Mouse (Mus musculus) forebrain, embryonic 11.5 days (tissue): ENCODE measurements around the gene Hils1. TPM values are rescaled to one million over a fixed set of nuclear protein-coding genes. Genes with fewer than 3 reads are reported as not detected.

Experiments
- ATAC-seq: fragments of 200-750 bp; cut with Nextera tagmentation; replicated peaks from 2 replicates; pipeline ENCODE4 v1.8.0; 2017; ENCODE audit warnings: moderate TSS enrichment; ENCODE audit not compliant: low FRiP score
- DNase-seq: peaks from one replicate; pipeline ENCODE4 v3.0.0-alpha.2; 2017; ENCODE audit warnings: low spot score
- H3K27ac ChIP-seq: fragments of 300-500 bp; sonication (generic); 2 replicates; pipeline ENCODE4 v1.5.1; 2014; ENCODE audit warnings: low read depth, low read length
- H3K27me3 ChIP-seq: fragments of 300-500 bp; sonication (generic); 2 replicates; pipeline ENCODE4 v1.6.1; 2014; ENCODE audit warnings: mild to moderate bottlenecking, low read length, mixed read lengths; ENCODE audit not compliant: control insufficient read depth, insufficient read depth
- H3K36me3 ChIP-seq: fragments of 300-500 bp; sonication (generic); 2 replicates; pipeline ENCODE4 v1.6.1; 2014; ENCODE audit warnings: mild to moderate bottlenecking, low read length, moderate library complexity, mixed read lengths; ENCODE audit not compliant: control insufficient read depth, insufficient read depth
- H3K4me1 ChIP-seq: fragments of 300-500 bp; sonication (generic); replicated peaks from 2 replicates; pipeline ENCODE4 v1.6.1; 2014; ENCODE audit warnings: low read length, mixed read lengths; ENCODE audit not compliant: control insufficient read depth, insufficient read depth
- H3K4me2 ChIP-seq: fragments of 300-500 bp; sonication (generic); 2 replicates; pipeline ENCODE4 v1.6.1; 2014; ENCODE audit warnings: low read depth, mild to moderate bottlenecking, low read length, moderate library complexity, mixed read lengths; ENCODE audit not compliant: severe bottlenecking
- H3K4me3 ChIP-seq: fragments of 300-500 bp; sonication (generic); 2 replicates; pipeline ENCODE4 v1.5.1; 2014; ENCODE audit warnings: low read depth, low read length
- H3K9ac ChIP-seq: fragments of 300-500 bp; sonication (generic); 2 replicates; pipeline ENCODE4 v1.6.1; 2014; ENCODE audit warnings: low read length
- H3K9me3 ChIP-seq: fragments of 300-500 bp; sonication (generic); 2 replicates; pipeline ENCODE4 v1.6.1; 2016; ENCODE audit warnings: low read length, mixed read lengths; ENCODE audit not compliant: control insufficient read depth
- WGBS: fragments of 180-500 bp; shearing (Covaris S2); extraction: QIAGEN DNeasy Blood & Tissue Kit; methylation state at CpG from one replicate; pipeline ENCODE4 v1.1.7; 2014; 5-methylcytosine and 5-hydroxymethylcytosine counted together
- polyA plus RNA-seq: library from polyadenylated mRNA; unstranded; fragments of >200 nt; fragmentation: Nextera tagmentation; extraction: Ambion mirVana; gene quantifications from 2 replicates; pipeline ENCODE4 v1.2.1, GENCODE M21; 2014

The Hils1 gene
- polyA plus RNA-seq, result not detected in 2 replicates

DNA sequence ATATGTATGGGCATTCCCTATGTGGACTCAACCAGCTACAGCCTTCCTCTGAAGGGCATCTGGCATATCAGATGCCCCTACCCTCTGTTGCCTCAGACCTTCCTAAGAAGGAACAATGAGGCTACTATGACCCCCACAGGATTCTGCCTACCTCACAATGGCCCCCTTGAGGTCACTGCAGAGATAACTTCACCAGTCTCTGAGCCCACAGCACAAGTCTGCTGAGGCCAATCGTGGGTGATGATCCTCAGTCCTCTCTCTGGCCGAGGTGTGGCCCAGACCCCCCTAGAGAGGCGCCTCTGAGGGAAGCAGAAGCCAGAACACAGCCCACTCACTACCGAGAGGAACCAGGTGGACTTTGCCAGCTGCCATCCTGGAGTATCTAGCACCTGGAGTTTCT, at the start of gene Hils1:
TSS of gene Hils1 (plus strand) at position 175 of the 400 bp plus-strand sequence.
- ATAC-seq (no peak), DNase-seq (no peak)
- Histone ChIP-seq H3K9ac (no peak within 1 kb of the TSS), H3K4me2 (no peak within 1 kb of the TSS), H3K9me3 (no peaks in the 10 kb centered on the region), H3K27me3 (no peaks in the 10 kb centered on the region), H3K27ac (no peak within 1 kb of the TSS), H3K36me3 (no peaks in the 10 kb centered on the region), H3K4me1 (no peaks in the 10 kb centered on the region), H3K4me3 (no peak within 1 kb of the TSS)
- WGBS, result 49% methylated on average over 4 of the region's 4 CpGs

DNA sequence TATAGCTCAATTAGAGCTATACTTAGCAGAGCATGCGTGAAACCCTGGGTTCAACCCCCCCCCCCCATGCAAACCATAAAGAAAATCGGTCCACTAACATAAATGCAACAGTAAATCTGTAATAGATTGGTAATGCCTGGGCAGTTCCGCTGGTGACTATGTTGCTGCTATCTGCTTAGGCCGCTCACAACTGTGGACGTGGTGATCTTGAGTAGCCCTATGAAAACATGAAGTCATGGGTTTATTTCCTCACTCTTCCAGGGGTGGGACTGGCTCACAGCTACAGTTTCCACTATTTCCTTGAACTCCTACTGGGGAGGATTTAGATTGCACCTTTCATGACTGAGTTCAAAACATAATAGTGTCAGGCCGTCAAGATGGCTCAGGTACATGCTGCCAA, 49.7 kb upstream of the Hils1 start:
- DNase-seq (no peak), ATAC-seq (no peak)
- no peak overlapping the region for H3K9ac ChIP-seq
- no peaks in the 10 kb centered on the region for H3K27me3 ChIP-seq
- WGBS, result 78% methylated on average over 6 of the region's 6 CpGs
- no peaks in the 10 kb centered on the region for H3K9me3 ChIP-seq
- H3K4me1 ChIP-seq, result no peaks in the 10 kb centered on the region
- H3K4me3 ChIP-seq, result no peak overlapping the region
- no peak overlapping the region for H3K27ac ChIP-seq
- H3K4me2 ChIP-seq, result no peak overlapping the region
- H3K36me3 ChIP-seq, result no peaks in the 10 kb centered on the region

DNA sequence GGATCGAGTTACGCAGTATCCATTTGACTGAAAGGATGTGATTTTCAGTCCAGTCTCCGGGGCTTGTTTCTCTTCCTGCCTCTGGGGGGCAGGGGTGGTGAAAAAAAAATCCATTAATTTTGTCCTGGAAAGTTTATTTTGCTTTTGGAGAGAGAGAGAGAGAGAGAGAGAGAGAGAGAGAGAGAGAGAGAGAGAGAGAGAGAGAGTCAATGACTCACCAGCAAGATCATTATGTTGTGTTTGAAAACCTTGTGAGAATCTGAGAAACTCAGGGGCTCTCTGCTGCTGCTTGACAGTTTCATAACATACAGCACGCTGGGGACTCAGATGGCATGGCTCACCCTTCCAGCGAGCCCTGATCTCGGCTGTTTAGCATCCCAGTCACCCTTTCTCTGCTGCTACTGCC, 46.4 kb upstream of the Hils1 start:
- Histone ChIP-seq H3K9ac (no peak overlapping the region), H3K4me3 (no peak overlapping the region), H3K27me3 (no peaks in the 10 kb centered on the region), H3K4me2 (no peak overlapping the region), H3K4me1 (no peaks in the 10 kb centered on the region), H3K36me3 (no peaks in the 10 kb centered on the region), H3K9me3 (no peaks in the 10 kb centered on the region), H3K27ac (no peak overlapping the region)
- WGBS, result 59% methylated on average over 6 of the region's 6 CpGs
- ATAC-seq (no peak), DNase-seq (no peak)

DNA sequence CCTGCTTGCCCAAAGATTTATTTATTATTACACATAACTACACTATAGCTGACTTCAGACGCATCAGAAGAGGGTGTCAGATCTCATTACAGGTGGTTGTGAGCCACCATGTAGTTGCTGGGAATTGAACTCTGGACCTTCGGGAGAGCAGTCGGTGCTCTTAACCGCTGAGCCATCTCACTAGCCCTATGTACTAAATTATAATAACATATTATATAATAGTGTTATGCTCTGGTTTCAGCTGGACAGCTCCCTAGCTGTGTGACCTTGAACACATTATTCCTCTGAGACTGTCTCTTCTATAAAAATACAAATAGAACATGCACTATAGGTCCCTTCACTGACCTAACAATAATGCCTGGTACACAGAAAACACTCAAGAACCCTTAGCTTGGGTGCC, 42.4 kb upstream of the Hils1 start:
- ATAC-seq, result no peak
- 96% methylated on average over 4 of the region's 4 CpGs for WGBS

DNA sequence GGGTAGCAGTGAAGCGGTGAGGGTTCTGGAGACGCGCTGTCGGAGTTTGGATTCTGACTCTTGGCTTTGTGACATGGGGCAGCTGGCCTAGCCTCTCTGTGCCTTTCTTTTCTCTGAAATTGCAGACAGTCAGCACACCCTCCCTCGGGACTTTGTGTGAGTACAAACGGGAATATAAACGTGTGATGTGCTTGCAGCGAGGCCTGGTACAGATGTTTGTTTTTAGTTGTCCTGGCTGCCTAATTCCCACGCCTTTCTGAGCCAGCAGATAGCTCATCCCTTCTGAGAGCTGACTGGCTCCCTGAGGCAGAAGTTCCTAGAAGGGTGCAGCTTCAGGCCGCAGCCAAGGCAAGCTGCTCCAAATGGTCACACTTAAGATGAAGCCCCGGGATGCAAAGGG, 41.0 kb upstream of the Hils1 start:
- ATAC-seq (no peak), DNase-seq (no peak)
- Histone ChIP-seq H3K36me3 (no peaks in the 10 kb centered on the region), H3K27ac (no peak overlapping the region), H3K4me2 (no peak overlapping the region), H3K4me3 (no peak overlapping the region), H3K9ac (no peak overlapping the region), H3K9me3 (no peaks in the 10 kb centered on the region), H3K4me1 (peaks cover 4% of the 10 kb centered on the region), H3K27me3 (no peaks in the 10 kb centered on the region)
- 79% methylated on average over 11 of the region's 11 CpGs for WGBS

More for the DNA sequence above, 42.4 kb upstream of the Hils1 start:
- Histone ChIP-seq H3K4me2 (no peak overlapping the region), H3K9ac (no peak overlapping the region), H3K36me3 (no peaks in the 10 kb centered on the region), H3K27ac (no peak overlapping the region), H3K9me3 (no peaks in the 10 kb centered on the region), H3K27me3 (no peaks in the 10 kb centered on the region), H3K4me3 (no peak overlapping the region), H3K4me1 (peaks cover 4% of the 10 kb centered on the region)
- no peak for DNase-seq

DNA sequence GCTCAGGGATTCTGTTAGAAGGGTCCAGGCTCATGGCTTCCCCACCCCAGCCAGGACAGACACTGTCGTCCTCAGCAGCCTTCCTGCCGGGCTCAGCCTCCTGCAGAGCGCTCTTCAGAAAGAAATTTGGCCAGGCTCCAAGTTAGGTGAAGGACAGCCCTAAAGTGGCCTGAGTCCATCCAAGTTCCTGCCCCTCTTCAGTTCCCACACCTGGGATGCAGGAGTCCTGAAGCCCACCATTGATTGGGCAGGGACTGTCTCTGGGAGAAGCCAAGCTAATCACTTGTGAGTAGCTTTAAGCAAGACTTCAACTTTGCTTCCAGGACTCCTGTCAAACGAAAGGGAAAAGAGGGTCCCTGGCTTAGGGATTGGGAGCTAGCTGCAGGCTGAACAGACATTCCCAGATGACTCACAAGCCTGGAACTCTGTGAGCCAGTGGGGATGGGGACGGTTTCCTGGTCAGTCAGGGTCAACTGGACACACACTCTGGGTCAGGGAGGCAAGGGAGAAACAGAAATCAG, 39.6 kb upstream of the Hils1 start:
- Histone ChIP-seq H3K4me1 (peaks cover 4% of the 10 kb centered on the region), H3K27me3 (peaks cover under 1% of the 10 kb centered on the region), H3K36me3 (no peaks in the 10 kb centered on the region), H3K9me3 (no peaks in the 10 kb centered on the region), H3K9ac (no peak overlapping the region), H3K4me3 (no peak overlapping the region), H3K27ac (no peak overlapping the region), H3K4me2 (no peak overlapping the region)
- no peak for DNase-seq
- no peak for ATAC-seq
- 19% methylated on average over 5 of the region's 5 CpGs for WGBS

DNA sequence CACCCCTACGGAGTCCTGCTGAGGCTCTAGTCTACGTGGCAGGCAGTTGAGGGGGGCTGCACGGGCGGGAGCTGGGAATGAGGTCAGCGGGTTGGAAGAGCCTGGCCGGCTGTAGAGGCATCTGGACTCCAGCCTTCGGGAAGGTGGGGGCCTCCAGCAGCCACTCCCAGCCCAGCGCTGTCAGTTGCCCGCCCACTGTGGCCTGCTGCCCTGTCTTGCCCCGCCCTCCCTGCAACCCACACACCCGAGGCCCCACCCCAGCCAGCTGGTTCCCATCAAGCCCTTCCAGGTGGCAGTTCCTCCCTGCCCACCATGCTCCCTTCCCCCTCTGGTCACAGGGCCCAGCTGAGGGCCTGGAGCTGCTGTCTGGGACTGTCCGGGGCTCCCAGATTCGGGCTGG, 38.6 kb upstream of the Hils1 start:
- H3K9me3 ChIP-seq, result no peaks in the 10 kb centered on the region
- H3K4me3 ChIP-seq, result no peak overlapping the region
- H3K4me2 ChIP-seq, result peak overlapping the region; percentile 24; the same call in 1 of the 2 replicates
- DNase-seq, result peak; percentile 88
- peaks cover 4% of the 10 kb centered on the region for H3K4me1 ChIP-seq
- ATAC-seq, result peak; percentile 75
- no peak overlapping the region for H3K9ac ChIP-seq
- H3K27me3 ChIP-seq, result peaks cover 5% of the 10 kb centered on the region
- 7% methylated on average over 13 of the region's 13 CpGs for WGBS
- H3K27ac ChIP-seq, result no peak overlapping the region
- H3K36me3 ChIP-seq, result no peaks in the 10 kb centered on the region

DNA sequence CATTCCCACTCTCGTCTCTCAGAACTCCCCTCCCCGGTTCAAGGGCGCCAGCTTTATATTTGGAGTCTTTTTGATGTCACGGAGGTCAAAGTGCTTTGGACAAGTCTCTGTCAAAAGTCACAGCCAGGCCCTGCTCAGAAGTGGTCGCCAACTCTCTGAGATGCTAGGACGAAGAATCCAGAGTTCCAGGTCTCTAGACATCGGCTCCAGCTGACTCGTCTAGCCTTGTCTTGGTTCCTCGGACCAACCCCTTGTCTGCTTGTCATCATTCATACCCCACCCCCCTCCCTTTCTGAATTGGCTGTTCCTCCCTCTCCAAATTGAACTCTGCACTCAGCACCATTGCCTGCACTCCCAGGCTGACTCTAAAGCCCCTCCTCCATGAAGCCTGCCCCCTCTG, 37.8 kb upstream of the Hils1 start:
- WGBS, result 61% methylated on average over 9 of the region's 9 CpGs
- H3K9me3 ChIP-seq, result no peaks in the 10 kb centered on the region
- no peaks in the 10 kb centered on the region for H3K36me3 ChIP-seq
- H3K4me2 ChIP-seq, result no peak overlapping the region
- DNase-seq (no peak), ATAC-seq (no peak)
- H3K27me3 ChIP-seq, result peaks cover 12% of the 10 kb centered on the region
- peaks cover 4% of the 10 kb centered on the region for H3K4me1 ChIP-seq
- H3K27ac ChIP-seq, result no peak overlapping the region
- H3K4me3 ChIP-seq, result no peak overlapping the region
- no peak overlapping the region for H3K9ac ChIP-seq

DNA sequence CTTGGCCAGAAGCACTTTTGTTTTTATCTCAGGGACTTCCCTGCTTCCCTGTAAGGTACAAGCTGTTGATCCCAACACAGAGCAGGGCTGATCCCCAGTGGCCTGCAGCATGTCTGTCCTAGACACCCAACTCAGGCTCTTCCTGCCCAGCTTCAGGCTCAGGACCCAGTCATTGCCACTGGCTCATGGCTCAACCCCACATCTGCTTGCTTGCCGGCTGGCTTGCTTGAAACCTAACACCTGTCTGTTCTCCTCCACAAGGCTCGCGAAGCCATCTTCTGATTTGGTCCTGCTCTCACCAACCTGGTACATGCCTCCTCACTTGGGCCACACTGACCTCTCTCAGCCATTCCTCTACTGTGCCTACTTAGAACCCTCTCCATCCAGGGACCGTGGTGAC, 37.2 kb upstream of the Hils1 start:
- peaks cover 4% of the 10 kb centered on the region for H3K4me1 ChIP-seq
- no peak overlapping the region for H3K9ac ChIP-seq
- ATAC-seq, result no peak
- no peak overlapping the region for H3K4me3 ChIP-seq
- WGBS, result 50% methylated on average over 4 of the region's 4 CpGs
- no peaks in the 10 kb centered on the region for H3K36me3 ChIP-seq
- H3K27ac ChIP-seq, result no peak overlapping the region
- H3K9me3 ChIP-seq, result no peaks in the 10 kb centered on the region
- peaks cover 12% of the 10 kb centered on the region for H3K27me3 ChIP-seq
- DNase-seq, result no peak
- no peak overlapping the region for H3K4me2 ChIP-seq
